Mouse (Mus musculus) embryonic facial prominence, embryonic 11.5 days (tissue): ENCODE results near the gene Ppp1r14b. TPM values are rescaled to one million over a fixed set of nuclear protein-coding genes. Genes with fewer than 3 reads are reported as not detected.

Experiments used
- ATAC-seq: fragments of 200-750 bp; cut with Nextera tagmentation; replicated peaks from 2 replicates; pipeline ENCODE4 v1.8.0; 2017; ENCODE audit warnings: low read depth; ENCODE audit not compliant: insufficient number of reproducible peaks, low FRiP score, low TSS enrichment
- DNase-seq: peaks from one replicate; pipeline ENCODE4 v3.0.0-alpha.2; 2015; ENCODE audit warnings: low spot score
- H3K27ac ChIP-seq: fragments of 300-500 bp; sonication (generic); replicated peaks from 2 replicates; pipeline ENCODE4 v1.5.1; 2014; ENCODE audit warnings: mild to moderate bottlenecking, low read depth, low read length, control low read depth
- H3K27me3 ChIP-seq: fragments of 300-500 bp; sonication (generic); 2 replicates; pipeline ENCODE4 v1.6.1; 2014; ENCODE audit warnings: mild to moderate bottlenecking, low read length, moderate library complexity, mixed read lengths; ENCODE audit not compliant: control insufficient read depth, insufficient read depth
- H3K36me3 ChIP-seq: fragments of 300-500 bp; sonication (generic); replicated peaks from 2 replicates; pipeline ENCODE4 v1.6.1; 2014; ENCODE audit warnings: low read depth, mild to moderate bottlenecking, low read length, moderate library complexity, mixed read lengths; ENCODE audit not compliant: control insufficient read depth, insufficient read depth
- H3K4me1 ChIP-seq: fragments of 300-500 bp; sonication (generic); 2 replicates; pipeline ENCODE4 v1.6.1; 2014; ENCODE audit warnings: low read length, mixed read lengths; ENCODE audit not compliant: control insufficient read depth, insufficient read depth
- H3K4me2 ChIP-seq: fragments of 300-500 bp; sonication (generic); 2 replicates; pipeline ENCODE4 v1.6.1; 2014; ENCODE audit warnings: low read depth, mild to moderate bottlenecking, control low read depth, low read length, moderate library complexity
- H3K4me3 ChIP-seq: fragments of 300-500 bp; sonication (generic); 2 replicates; pipeline ENCODE4 v1.5.1; 2014; ENCODE audit warnings: low read depth, low read length, control low read depth
- H3K9ac ChIP-seq: fragments of 300-500 bp; sonication (generic); replicated peaks from 2 replicates; pipeline ENCODE4 v1.6.1; 2014; ENCODE audit warnings: mild to moderate bottlenecking, control low read depth, low read length
- H3K9me3 ChIP-seq: fragments of 300-500 bp; sonication (generic); replicated peaks from 2 replicates; pipeline ENCODE4 v1.6.1; 2016; ENCODE audit warnings: mild to moderate bottlenecking, low read length, inconsistent platforms, mixed read lengths; ENCODE audit not compliant: control insufficient read depth
- whole genome bisulfite sequencing: fragments of 180-500 bp; shearing (Covaris S2); extraction: QIAGEN DNeasy Blood & Tissue Kit; methylation state at CpG from one replicate; pipeline ENCODE4 v1.1.7; 2014; 5-methylcytosine and 5-hydroxymethylcytosine counted together
- polyA plus RNA-seq: library from polyadenylated mRNA; unstranded; fragments of >200 nt; fragmentation: Nextera tagmentation; extraction: Ambion mirVana; gene quantifications from 2 replicates; pipeline ENCODE4 v1.2.1, GENCODE M21; 2014

Gene Ppp1r14b
- polyA plus RNA-seq, 1 experiment from 2014 or later = 268 TPM

DNA sequence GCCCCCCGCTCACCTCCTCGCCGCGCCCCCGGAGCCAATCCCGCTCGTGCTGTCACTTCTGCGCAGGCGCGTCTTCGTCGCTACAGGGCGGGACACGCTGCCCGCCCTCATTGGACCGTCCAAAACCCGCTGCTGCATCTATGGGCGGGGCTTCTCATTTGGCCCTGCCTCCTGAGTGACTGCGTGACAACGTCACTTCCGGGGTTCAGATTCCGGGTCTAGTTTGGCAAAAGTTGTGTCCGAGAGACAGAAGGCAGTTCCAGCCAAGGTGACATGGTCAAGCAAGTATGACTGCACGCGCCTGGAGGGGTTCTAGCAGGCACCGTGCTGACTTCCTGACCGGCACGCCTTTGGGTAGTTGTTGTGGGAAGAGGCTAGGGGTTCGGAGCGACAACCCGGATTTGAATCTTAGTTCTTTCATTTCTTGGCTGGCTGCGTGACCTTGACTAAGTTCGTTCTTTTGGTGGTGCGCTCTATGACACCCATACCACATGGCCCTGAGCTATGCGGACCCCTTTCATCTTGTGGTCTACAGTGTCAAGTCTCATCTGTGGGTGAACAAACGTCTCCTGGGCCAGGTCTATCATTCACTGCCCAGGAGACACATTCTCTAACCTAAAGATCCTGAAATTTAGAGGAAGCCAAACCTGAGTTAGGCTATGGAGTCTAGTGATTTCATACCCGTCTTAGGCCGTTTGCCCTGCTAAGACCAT is 5.8 kb downstream of the Ppp1r14b start, which contains the start of gene Fkbp2:
TSS of gene Fkbp2 (minus strand) at position 121 of the 713 bp plus-strand sequence.
- WGBS = 3% methylated on average over 38 of the region's 38 CpGs
- H3K36me3 ChIP-seq = no peaks in the 10 kb centered on the region
- peak within 1 kb of the TSS; percentile 72 for H3K27ac ChIP-seq
- H3K4me2 ChIP-seq = peak within 1 kb of the TSS; percentile 82
- H3K9me3 ChIP-seq = no peaks in the 10 kb centered on the region
- DNase-seq (peak; percentile 99), ATAC-seq (peak; percentile 79)
- H3K4me3 ChIP-seq = peak within 1 kb of the TSS; percentile 61
- H3K27me3 ChIP-seq = no peaks in the 10 kb centered on the region
- H3K4me1 ChIP-seq = no peaks in the 10 kb centered on the region; the same call in 1 of the 2 replicates
- peak within 1 kb of the TSS; percentile 80 for H3K9ac ChIP-seq

DNA sequence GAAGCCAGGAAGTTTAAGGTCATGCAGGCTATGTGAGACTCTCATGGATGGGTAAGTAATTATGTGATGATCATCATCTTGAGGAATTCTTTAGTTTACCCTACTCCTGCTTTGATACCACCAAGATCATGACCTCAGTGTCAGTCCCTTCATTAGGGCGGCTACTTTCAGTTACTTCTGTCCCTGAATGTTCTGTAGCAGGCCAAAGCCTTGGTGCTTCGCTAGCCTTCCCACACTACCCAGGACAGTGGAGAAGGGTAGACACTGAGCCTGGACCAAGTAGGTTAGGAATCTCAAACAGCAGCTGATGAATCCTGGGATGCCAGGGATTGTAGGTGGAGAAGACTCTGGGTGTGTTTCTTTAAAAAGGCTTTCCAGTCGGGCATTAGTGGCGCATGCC is 6.7 kb downstream of the Ppp1r14b start:
- no peaks in the 10 kb centered on the region for H3K36me3 ChIP-seq
- 91% methylated on average over 4 of the region's 4 CpGs for WGBS
- H3K27me3 ChIP-seq = no peaks in the 10 kb centered on the region
- DNase-seq (no peak), ATAC-seq (no peak)
- H3K4me2 ChIP-seq = no peak overlapping the region
- no peak overlapping the region for H3K9ac ChIP-seq
- H3K4me3 ChIP-seq = no peak overlapping the region
- H3K4me1 ChIP-seq = no peaks in the 10 kb centered on the region; the same call in 1 of the 2 replicates
- no peak overlapping the region for H3K27ac ChIP-seq
- H3K9me3 ChIP-seq = no peaks in the 10 kb centered on the region

DNA sequence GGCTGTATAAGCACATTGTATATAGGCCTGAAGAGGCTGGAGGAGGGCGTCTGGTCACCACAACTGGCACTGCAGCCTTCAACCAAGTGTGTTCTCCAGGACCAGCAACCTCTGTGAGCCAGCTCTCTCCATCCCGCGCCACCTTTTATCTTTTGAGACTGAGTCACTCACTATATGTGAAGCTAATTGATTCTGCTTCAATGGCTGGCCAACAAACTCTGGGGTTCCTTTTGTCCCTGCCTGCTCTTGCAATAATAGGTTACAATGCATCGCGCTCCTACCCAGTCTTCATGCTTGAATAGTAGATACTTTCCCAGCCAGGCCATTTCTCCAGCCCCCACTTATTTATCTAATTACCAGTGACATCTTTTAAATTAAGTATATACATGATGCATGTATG is 8.9 kb downstream of the Ppp1r14b start:
- ATAC-seq = no peak
- H3K4me1 ChIP-seq = no peaks in the 10 kb centered on the region; the same call in 1 of the 2 replicates
- H3K9ac ChIP-seq = no peak overlapping the region
- DNase-seq = no peak
- no peak overlapping the region for H3K4me2 ChIP-seq
- no peaks in the 10 kb centered on the region for H3K27me3 ChIP-seq
- WGBS = 88% methylated on average over 5 of the region's 5 CpGs
- no peak overlapping the region for H3K27ac ChIP-seq
- H3K36me3 ChIP-seq = no peaks in the 10 kb centered on the region
- H3K9me3 ChIP-seq = no peaks in the 10 kb centered on the region
- H3K4me3 ChIP-seq = no peak overlapping the region

DNA sequence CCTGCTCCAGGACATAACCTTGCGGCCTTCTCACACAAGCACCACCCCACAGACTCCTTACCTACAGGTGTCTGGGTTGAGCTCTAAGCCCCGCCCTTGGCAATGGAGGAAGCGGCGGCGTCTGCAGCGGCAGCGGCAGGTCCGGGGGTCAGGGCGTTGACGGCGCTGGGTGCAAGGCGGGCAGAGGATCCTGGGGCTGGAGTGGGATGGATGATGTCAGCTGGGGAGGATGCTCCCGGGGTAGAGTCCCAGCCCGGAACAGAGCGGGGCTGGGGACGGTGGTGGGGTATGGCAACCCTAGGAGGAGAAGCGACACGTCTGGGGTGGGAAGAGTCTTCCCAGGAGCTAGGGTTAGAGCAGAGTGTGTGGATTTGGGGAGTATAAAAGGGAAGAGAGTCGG is 10.5 kb downstream of the Ppp1r14b start:
- ATAC-seq = no peak
- Histone ChIP-seq H3K27ac (no peak overlapping the region), H3K4me1 (no peaks in the 10 kb centered on the region), H3K9me3 (no peaks in the 10 kb centered on the region), H3K4me2 (no peak overlapping the region), H3K4me3 (no peak overlapping the region), H3K27me3 (no peaks in the 10 kb centered on the region), H3K9ac (no peak overlapping the region), H3K36me3 (no peaks in the 10 kb centered on the region)
- WGBS = 85% methylated on average over 19 of the region's 19 CpGs
- no peak for DNase-seq

DNA sequence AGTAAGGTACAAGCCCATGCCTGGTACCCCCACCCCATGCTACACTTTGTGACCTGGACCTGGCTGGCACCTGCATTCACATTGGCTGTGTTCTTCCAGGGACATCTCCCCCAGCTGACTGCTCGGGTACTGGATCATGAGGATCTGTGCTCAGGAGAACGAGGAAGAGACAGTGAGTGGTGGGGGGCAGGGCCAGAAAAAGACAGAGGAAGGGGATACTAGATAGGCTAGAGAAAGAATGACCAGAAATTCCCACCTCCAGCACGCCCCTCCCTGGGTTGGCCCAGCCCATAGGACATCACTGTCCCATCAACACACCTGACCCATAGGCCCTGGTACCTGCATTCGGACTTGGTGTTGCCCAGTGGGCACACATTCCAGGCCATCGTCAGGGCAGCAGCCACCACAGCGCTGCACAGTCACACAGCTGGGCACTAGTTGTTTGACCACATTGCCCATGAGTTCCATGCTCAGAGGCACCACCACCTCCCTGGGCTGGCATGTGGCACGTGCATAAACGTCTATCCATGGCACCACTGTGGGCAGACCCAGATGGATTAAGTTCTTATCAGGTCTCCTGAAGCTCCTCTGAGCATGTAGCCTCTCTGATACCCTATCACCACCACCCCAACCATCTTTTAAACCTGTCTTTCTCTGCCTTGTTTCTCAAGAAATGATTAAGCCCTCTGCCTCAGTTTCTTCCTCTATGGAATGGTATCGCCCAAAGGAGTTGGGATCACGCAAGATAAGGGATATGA is 11.4 kb downstream of the Ppp1r14b start:
- H3K9me3 ChIP-seq = no peaks in the 10 kb centered on the region
- DNase-seq = no peak
- no peaks in the 10 kb centered on the region for H3K36me3 ChIP-seq
- no peaks in the 10 kb centered on the region for H3K4me1 ChIP-seq
- ATAC-seq = no peak
- no peak overlapping the region for H3K9ac ChIP-seq
- WGBS = 82% methylated on average over 10 of the region's 10 CpGs
- H3K4me3 ChIP-seq = peak overlapping the region; percentile 91; the same call in 1 of the 2 replicates
- H3K27ac ChIP-seq = no peak overlapping the region
- H3K4me2 ChIP-seq = peak overlapping the region; percentile 87
- H3K27me3 ChIP-seq = no peaks in the 10 kb centered on the region

DNA sequence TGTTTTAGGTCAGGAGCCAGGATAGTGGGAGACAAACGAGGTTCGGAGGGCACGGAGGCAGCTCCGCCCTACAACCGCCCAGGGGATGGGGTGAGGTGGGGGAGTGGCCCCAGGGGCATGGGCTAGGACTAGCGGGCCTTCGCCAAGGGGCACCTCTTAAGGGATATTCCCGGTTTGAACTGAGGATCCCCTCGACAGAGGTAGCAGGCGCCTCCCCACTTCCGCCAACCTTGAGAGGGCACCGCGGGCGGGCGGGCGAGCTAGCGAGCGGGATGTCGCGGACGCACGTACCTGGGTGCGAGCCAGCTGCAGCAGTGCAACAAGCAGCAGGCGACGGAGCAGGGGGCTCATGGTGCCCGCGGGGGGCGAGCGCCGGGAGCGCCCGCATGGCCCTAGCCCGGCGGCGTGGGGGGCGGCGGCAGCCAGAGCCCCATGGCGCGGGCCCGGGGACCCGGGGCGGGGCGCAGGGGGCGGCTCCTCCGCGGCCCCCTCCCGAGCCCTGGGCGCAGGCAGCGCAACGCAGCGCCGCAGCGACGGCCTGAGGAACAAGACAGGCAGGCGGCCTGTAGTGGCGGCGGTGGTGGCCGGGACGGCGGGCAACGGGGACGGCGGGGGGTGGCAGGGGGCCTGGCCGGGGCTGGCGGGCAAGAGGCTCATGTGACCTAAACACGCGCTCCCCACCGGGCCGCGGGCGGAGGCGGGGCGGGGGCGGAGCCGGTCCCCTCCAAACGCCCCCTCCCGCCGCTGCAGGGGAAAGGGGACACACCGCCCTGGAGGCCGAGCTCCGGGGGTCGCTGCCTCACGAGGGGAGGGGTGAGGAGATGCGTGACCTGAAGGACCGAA is 12.5 kb downstream of the Ppp1r14b start, which contains the start of gene Vegfb:
TSS of gene Vegfb (minus strand) at position 591 of the 843 bp plus-strand sequence.
- no peaks in the 10 kb centered on the region for H3K27me3 ChIP-seq
- H3K36me3 ChIP-seq = no peaks in the 10 kb centered on the region
- H3K4me2 ChIP-seq = peak within 1 kb of the TSS; percentile 87
- peak within 1 kb of the TSS; percentile 94 for H3K9ac ChIP-seq
- H3K4me3 ChIP-seq = peak within 1 kb of the TSS; percentile 91
- DNase-seq (peak; percentile 65), ATAC-seq (peak; percentile 45)
- no peaks in the 10 kb centered on the region for H3K4me1 ChIP-seq
- peak within 1 kb of the TSS; percentile 63 for H3K27ac ChIP-seq
- no peaks in the 10 kb centered on the region for H3K9me3 ChIP-seq
- WGBS = 1% methylated on average over 61 of the region's 85 CpGs

DNA sequence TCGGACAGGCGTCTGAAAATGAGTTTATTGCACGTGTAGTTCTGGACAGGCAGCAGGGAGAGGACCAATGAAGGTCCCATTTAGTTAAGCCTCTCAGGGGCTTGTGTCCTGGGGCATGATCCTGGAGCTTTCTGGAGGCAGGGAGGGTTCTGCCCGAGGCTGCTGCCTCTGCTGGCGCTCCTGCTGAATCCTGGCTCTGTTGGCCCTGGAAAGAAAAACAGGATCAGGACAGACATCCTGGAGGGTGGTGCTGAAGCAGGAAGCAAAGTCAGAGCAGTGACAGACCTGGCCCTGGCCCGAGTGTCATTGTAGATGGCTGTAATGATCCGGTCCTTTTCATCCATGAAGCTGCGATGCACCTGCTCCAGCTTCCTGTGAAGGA is 13.1 kb downstream of the Ppp1r14b start:
- ATAC-seq (no peak), DNase-seq (no peak)
- Histone ChIP-seq H3K27ac (peak overlapping the region; percentile 63), H3K36me3 (no peaks in the 10 kb centered on the region), H3K4me3 (peak overlapping the region; percentile 91), H3K9ac (peak overlapping the region; percentile 94), H3K4me1 (peaks cover under 1% of the 10 kb centered on the region; the same call in 1 of the 2 replicates), H3K27me3 (no peaks in the 10 kb centered on the region), H3K4me2 (peak overlapping the region; percentile 87), H3K9me3 (no peaks in the 10 kb centered on the region)
- 6% methylated on average over 8 of the region's 8 CpGs for WGBS
